Mouse (Mus musculus) G1E (cell line): ENCODE data around the gene Nrd1.

Experiments used
- CTCF ChIP-seq: IDR thresholded peaks from 2 replicates; pipeline ENCODE4 v1.5.1; 2012; ENCODE audit warnings: low read depth, low read length, inconsistent platforms, mixed read lengths
- GATA1 ChIP-seq: IDR thresholded peaks from 2 replicates; pipeline ENCODE4 v1.6.1; 2012; ENCODE audit warnings: borderline replicate concordance, low read length, inconsistent platforms, mixed read lengths
- POLR2AphosphoS5 ChIP-seq: IDR thresholded peaks from 2 replicates; pipeline ENCODE4 v1.6.1; 2012; ENCODE audit warnings: low read depth, low read length, inconsistent platforms; ENCODE audit not compliant: insufficient replicate concordance
- TAL1 ChIP-seq: conservative IDR thresholded peaks from 2 replicates; pipeline ENCODE4 v1.6.1; 2012; ENCODE audit warnings: low read depth, low read length, inconsistent platforms, mixed read lengths

DNA sequence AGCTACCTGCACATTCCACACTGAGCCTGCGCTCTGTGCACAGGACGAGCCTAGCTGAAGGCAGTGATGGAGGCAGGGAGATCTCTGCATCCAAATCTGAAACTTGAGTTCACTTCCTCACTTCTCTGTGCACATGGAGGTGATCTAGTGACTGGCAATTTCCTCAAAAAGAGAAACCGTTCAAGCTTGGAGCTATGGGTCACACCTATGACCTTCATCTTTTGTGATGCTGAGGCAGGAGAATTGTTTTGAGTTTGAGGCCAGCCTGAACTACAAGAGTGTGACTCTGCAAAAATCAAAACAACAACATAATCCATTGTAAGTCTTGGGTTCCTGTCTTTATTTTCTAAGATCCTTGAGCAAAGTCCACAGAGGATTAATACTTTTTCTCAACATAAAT lies 72.8 kb downstream of the Nrd1 start:
- TF ChIP-seq CTCF: no peak
- TF ChIP-seq POLR2AphosphoS5: no peak
- TF ChIP-seq GATA1: no peak
- no peak for TF ChIP-seq TAL1
